Mouse (Mus musculus) cerebellum, adult 2 months (tissue): ENCODE results near the gene Bcl2.

Experiments used
- CTCF ChIP-seq: fragments of 200-500 bp; IDR thresholded peaks from 2 replicates; pipeline ENCODE4 v1.5.1; 2011; ENCODE audit warnings: low read depth, mild to moderate bottlenecking, control low read depth, low read length, moderate library complexity, borderline replicate concordance; ENCODE audit not compliant: insufficient read depth
- POLR2A ChIP-seq: fragments of 200-500 bp; IDR thresholded peaks from 2 replicates; pipeline ENCODE4 v1.6.1; 2011; ENCODE audit warnings: low read length, control low read depth, borderline replicate concordance; ENCODE audit not compliant: insufficient read depth

- TF ChIP-seq POLR2A (no peak), CTCF (no peak)
Observed at GRCm38 (mm10) chr1:106662486-106662885, 51.6 kb downstream of the Bcl2 start.
